Mouse (Mus musculus) cortical plate, adult 2 months (tissue): Measurements from ENCODE around the gene Sytl3.
"Not testable (repeated sequence)": the region's sequence is repeated elsewhere in the genome, so short reads cannot be mapped to it uniquely, and the experiment has no call there.

ENCODE experiments used
- CTCF ChIP-seq: fragments of 200-500 bp; IDR thresholded peaks from 2 replicates; pipeline ENCODE4 v1.5.1; 2011; ENCODE audit warnings: mild to moderate bottlenecking, control low read depth, low read length; ENCODE audit not compliant: insufficient read depth; ENCODE audit errors: extremely low read depth
- POLR2A ChIP-seq: fragments of 200-500 bp; IDR thresholded peaks from 2 replicates; pipeline ENCODE4 v1.6.1; 2011; ENCODE audit warnings: mild to moderate bottlenecking, low read length, control low read depth; ENCODE audit not compliant: insufficient read depth; ENCODE audit errors: extremely low read depth

DNA sequence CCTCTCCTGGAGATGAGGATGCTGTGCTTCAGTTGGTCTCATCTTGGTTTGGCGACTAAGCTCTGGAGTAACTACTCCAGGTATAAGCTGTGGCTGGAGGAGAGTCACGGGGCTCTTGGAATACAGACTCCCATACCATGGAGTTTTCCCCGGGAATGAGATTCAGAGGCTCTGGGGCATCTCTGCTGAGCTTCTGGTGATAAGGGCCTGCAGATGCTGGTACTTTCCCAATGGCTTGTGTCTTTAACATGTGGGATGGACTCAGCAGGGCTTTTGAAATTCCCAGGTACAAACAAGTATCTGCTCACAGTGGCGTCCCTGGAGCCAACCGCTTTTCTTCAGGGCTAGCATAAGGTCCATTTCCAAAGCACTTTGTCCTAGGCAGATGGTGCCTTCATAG lies 48.5 kb downstream of the Sytl3 start:
- TF ChIP-seq CTCF, POLR2A: not testable (repeated sequence)
